Mouse (Mus musculus) limb, embryonic 14.5 days (tissue): ENCODE results near the gene Prkcb. TPM values are rescaled to one million over a fixed set of nuclear protein-coding genes. Genes with fewer than 3 reads are reported as not detected.

ENCODE experiments used
- ATAC-seq: fragments of 200-750 bp; cut with Nextera tagmentation; 2 replicates; pipeline ENCODE4 v1.8.0; 2017; ENCODE audit warnings: low read depth, moderate number of reproducible peaks, moderate TSS enrichment; ENCODE audit not compliant: low FRiP score
- DNase-seq: peaks from one replicate; pipeline ENCODE4 v3.0.0-alpha.2; 2015; ENCODE audit warnings: low spot score
- H3K27ac ChIP-seq: fragments of 300-500 bp; sonication (generic); replicated peaks from 2 replicates; pipeline ENCODE4 v1.5.1; 2014; ENCODE audit warnings: low read depth, mild to moderate bottlenecking, low read length, moderate library complexity, mixed read lengths
- H3K27me3 ChIP-seq: fragments of 300-500 bp; sonication (generic); 2 replicates; pipeline ENCODE4 v1.6.1; 2014; ENCODE audit warnings: low read length, mixed read lengths; ENCODE audit not compliant: control insufficient read depth, insufficient read depth
- H3K36me3 ChIP-seq: fragments of 300-500 bp; sonication (generic); 2 replicates; pipeline ENCODE4 v1.6.1; 2014; ENCODE audit warnings: mild to moderate bottlenecking, low read length, moderate library complexity, mixed read lengths; ENCODE audit not compliant: control insufficient read depth, insufficient read depth
- H3K4me1 ChIP-seq: fragments of 300-500 bp; sonication (generic); 2 replicates; pipeline ENCODE4 v1.6.1; 2014; ENCODE audit warnings: antibody characterized with exemption, low read length, mixed read lengths; ENCODE audit not compliant: control insufficient read depth, insufficient read depth
- H3K4me2 ChIP-seq: fragments of 300-500 bp; sonication (generic); replicated peaks from 2 replicates; pipeline ENCODE4 v1.6.1; 2014; ENCODE audit warnings: low read depth, mild to moderate bottlenecking, low read length, moderate library complexity; ENCODE audit not compliant: severe bottlenecking
- H3K4me3 ChIP-seq: fragments of 300-500 bp; sonication (generic); replicated peaks from 2 replicates; pipeline ENCODE4 v1.5.1; 2014; ENCODE audit warnings: low read length
- H3K9ac ChIP-seq: fragments of 300-500 bp; sonication (generic); 2 replicates; pipeline ENCODE4 v1.6.1; 2014; ENCODE audit warnings: mild to moderate bottlenecking, low read depth, low read length, moderate library complexity; ENCODE audit not compliant: severe bottlenecking
- H3K9me3 ChIP-seq: fragments of 300-500 bp; sonication (generic); 2 replicates; pipeline ENCODE4 v1.6.1; 2016; ENCODE audit warnings: low read length; ENCODE audit not compliant: control insufficient read depth
- POLR2A ChIP-seq: fragments of 200-500 bp; IDR thresholded peaks from 2 replicates; pipeline ENCODE4 v1.8.0; 2012; ENCODE audit warnings: inconsistent platforms, mild to moderate bottlenecking, moderate library complexity, borderline replicate concordance; ENCODE audit not compliant: insufficient read depth, insufficient read length; ENCODE audit errors: extremely low read depth
- WGBS: fragments of 180-500 bp; shearing (Covaris S2); extraction: QIAGEN DNeasy Blood & Tissue Kit; methylation state at CpG from one replicate; pipeline ENCODE4 v1.1.7; 2014; 5-methylcytosine and 5-hydroxymethylcytosine counted together
- polyA plus RNA-seq, 2 experiments: library from polyadenylated mRNA; depleted of rRNA in 1 of 2; stranded (reverse) in 1 of 2; unstranded in 1 of 2; fragments of >200 nt; fragmentation: Nextera tagmentation in 1 of 2; extraction: Ambion mirVana in 1 of 2; gene quantifications; 2 replicates each; pipeline versions ENCODE4 v1.2.1 to v1.2.3; 2012 to 2014

Prkcb gene
- polyA plus RNA-seq, 2 experiments = 6.2 to 10.3 TPM

- no peak for ATAC-seq
Observed at GRCm38 (mm10) chr7:122643676-122644075, 355.1 kb downstream of the Prkcb start.

GRCm38 (mm10) chr7:122649306-122649705 lies 360.8 kb downstream of the Prkcb start:
- no peak overlapping the region for H3K27ac ChIP-seq
- no peaks in the 10 kb centered on the region for H3K27me3 ChIP-seq
- H3K4me2 ChIP-seq = no peak overlapping the region
- no peaks in the 10 kb centered on the region for H3K4me1 ChIP-seq
- H3K9me3 ChIP-seq = no peaks in the 10 kb centered on the region
- ATAC-seq (no peak), DNase-seq (no peak)
- H3K9ac ChIP-seq = no peak overlapping the region
- WGBS = 78% methylated on average over 10 of the region's 10 CpGs
- no peak for TF ChIP-seq POLR2A
- H3K4me3 ChIP-seq = no peak overlapping the region
- no peaks in the 10 kb centered on the region for H3K36me3 ChIP-seq

More at GRCm38 (mm10) chr7:122643676-122644075, 355.1 kb downstream of the Prkcb start:
- Histone ChIP-seq H3K4me3 (no peak overlapping the region), H3K4me2 (no peak overlapping the region), H3K27me3 (no peaks in the 10 kb centered on the region), H3K4me1 (no peaks in the 10 kb centered on the region), H3K9me3 (no peaks in the 10 kb centered on the region), H3K9ac (no peak overlapping the region), H3K36me3 (no peaks in the 10 kb centered on the region), H3K27ac (no peak overlapping the region)
- WGBS = 93% methylated on average over 8 of the region's 8 CpGs
- no peak for DNase-seq
- no peak for TF ChIP-seq POLR2A

- no peaks in the 10 kb centered on the region for H3K4me1 ChIP-seq
- no peak overlapping the region for H3K4me2 ChIP-seq
- no peak overlapping the region for H3K27ac ChIP-seq
- no peaks in the 10 kb centered on the region for H3K27me3 ChIP-seq
- H3K9ac ChIP-seq = no peak overlapping the region
- no peak for DNase-seq
- 76% methylated on average over 3 of the region's 3 CpGs for WGBS
- no peak overlapping the region for H3K4me3 ChIP-seq
- H3K9me3 ChIP-seq = no peaks in the 10 kb centered on the region
- H3K36me3 ChIP-seq = no peaks in the 10 kb centered on the region
- no peak for ATAC-seq
- no peak for TF ChIP-seq POLR2A
Observed at GRCm38 (mm10) chr7:122652523-122652922, 364.0 kb downstream of the Prkcb start.

- no peak for ATAC-seq
- H3K9me3 ChIP-seq = no peaks in the 10 kb centered on the region
- 87% methylated on average over 3 of the region's 3 CpGs for WGBS
Observed at GRCm38 (mm10) chr7:122656671-122657070, 368.1 kb downstream of the Prkcb start.

GRCm38 (mm10) chr7:122657423-122658126 lies 369.0 kb downstream of the Prkcb start:
- ATAC-seq (no peak), DNase-seq (no peak)
- TF ChIP-seq POLR2A = no peak
- Histone ChIP-seq H3K27me3 (no peaks in the 10 kb centered on the region), H3K4me2 (no peak overlapping the region), H3K4me1 (no peaks in the 10 kb centered on the region), H3K9ac (no peak overlapping the region), H3K36me3 (no peaks in the 10 kb centered on the region), H3K27ac (no peak overlapping the region), H3K9me3 (no peaks in the 10 kb centered on the region), H3K4me3 (no peak overlapping the region)
- 88% methylated on average over 5 of the region's 5 CpGs for WGBS

More at GRCm38 (mm10) chr7:122656671-122657070, 368.1 kb downstream of the Prkcb start:
- no peak for DNase-seq
- no peaks in the 10 kb centered on the region for H3K27me3 ChIP-seq
- no peak overlapping the region for H3K4me3 ChIP-seq
- no peak overlapping the region for H3K4me2 ChIP-seq
- H3K4me1 ChIP-seq = no peaks in the 10 kb centered on the region
- no peaks in the 10 kb centered on the region for H3K36me3 ChIP-seq
- TF ChIP-seq POLR2A = no peak
- H3K9ac ChIP-seq = no peak overlapping the region
- no peak overlapping the region for H3K27ac ChIP-seq
